Mouse (Mus musculus) heart, postnatal 4 days (tissue): ENCODE measurements around the gene Slc9a2. TPM values are rescaled to one million over a fixed set of nuclear protein-coding genes. Genes with fewer than 3 reads are reported as not detected.
"Not testable (repeated sequence)": the region's sequence is repeated elsewhere in the genome, so short reads cannot be mapped to it uniquely, and the experiment has no call there.

Experiments used
- DNase-seq: peaks from one replicate; pipeline ENCODE4 v3.0.0; 2021
- total RNA-seq, 2 experiments: library from RNA; stranded (reverse); gene quantifications; 2 replicates each; pipeline ENCODE4 v1.2.3; 2021

Slc9a2 gene
- total RNA-seq, 2 experiments from 2014 or later: 0.97 to 1.0 TPM

DNA sequence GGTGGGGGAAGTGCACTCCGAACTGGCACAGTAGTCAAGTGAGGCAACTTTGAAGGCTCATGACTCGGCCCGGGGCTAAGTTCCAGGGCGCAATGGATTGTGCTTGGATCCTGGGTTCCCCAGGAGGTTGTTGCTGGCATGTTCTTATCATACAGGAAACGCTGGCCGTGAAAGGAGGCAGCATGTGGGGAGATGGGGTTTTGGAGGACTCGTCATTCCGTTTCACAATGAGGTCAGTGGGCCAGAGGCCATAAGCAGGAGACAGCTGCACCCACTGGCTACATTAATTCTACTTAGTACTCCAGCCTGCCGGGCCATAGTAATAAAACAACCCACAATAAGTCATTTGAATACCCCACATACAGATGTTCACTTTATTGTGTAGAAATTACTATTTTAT is 34.6 kb downstream of the Slc9a2 start:
- peak; percentile 55 for DNase-seq

DNA sequence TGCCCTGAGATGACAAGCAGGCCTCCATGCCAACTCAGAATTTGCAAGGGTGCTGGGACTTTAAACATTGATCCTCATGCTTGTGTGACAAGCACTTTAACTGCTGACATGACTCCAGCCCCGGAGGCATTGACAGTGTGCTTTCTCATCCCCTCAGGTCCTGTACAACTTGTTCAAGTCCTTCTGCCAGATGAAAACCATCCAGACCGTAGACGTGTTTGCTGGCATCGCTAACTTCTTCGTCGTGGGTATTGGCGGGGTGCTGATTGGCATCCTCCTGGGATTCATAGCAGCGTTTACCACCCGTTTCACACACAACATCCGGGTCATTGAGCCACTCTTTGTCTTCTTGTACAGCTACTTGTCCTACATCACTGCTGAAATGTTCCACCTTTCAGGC is 45.7 kb downstream of the Slc9a2 start:
- no peak for DNase-seq

DNA sequence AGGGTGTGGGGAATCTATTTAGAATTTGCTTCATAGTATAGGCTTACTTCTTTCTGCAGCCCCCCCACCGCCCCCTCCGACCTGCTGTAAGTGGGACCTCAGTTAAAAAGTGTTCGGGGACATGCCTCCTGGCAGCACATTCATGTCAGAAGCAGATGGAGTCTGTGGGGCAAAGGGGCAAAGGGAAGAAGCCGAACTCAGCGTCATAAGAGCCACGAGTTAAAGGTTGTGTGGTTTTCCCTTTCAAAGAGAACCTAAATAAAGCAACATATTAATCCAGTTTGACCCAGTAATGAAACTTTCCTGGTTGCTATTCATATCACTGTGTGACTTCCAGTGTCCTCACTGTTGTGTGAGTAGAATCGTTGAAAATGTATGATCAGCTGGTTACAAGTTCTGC is 47.0 kb downstream of the Slc9a2 start:
- DNase-seq: no peak

DNA sequence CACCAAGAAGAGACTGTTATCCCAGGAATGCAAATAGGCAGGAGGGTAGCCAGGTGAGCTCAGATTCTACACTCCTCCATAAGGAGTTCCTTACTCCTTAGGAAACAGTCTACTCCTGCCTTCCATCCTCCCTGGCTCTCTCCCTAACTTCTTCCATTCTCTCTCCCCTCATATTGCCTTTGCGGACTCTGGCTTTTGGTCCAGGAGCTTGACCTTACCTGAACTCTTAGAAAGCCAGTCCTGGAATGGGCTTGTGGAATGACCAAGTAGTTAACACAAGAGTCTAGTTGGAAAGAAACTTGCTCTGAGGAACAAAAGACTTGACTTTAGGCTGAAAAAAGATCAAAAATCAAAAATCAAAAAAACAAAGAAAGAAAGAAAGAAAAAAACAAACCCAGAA is 48.3 kb downstream of the Slc9a2 start:
- DNase-seq: no peak

DNA sequence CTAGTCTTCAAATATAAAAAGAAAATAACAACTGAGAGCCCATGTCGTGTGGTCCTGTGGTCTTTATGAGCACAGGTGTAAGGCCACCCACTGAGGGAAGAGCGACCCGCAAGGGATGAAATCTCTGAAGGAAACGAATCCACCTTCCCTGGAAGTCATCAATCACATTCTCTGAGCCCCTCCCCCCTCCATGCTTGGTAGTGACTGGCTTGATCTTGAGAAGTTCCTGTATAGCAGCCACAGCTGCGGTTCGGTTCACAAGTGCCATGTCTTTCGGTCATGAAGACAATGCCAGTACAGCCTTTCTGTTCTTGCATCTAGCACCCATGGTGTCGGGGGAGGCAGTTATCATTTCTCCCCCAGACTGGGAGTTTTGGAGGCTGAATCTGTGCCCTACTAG is 57.3 kb downstream of the Slc9a2 start:
- no peak for DNase-seq

DNA sequence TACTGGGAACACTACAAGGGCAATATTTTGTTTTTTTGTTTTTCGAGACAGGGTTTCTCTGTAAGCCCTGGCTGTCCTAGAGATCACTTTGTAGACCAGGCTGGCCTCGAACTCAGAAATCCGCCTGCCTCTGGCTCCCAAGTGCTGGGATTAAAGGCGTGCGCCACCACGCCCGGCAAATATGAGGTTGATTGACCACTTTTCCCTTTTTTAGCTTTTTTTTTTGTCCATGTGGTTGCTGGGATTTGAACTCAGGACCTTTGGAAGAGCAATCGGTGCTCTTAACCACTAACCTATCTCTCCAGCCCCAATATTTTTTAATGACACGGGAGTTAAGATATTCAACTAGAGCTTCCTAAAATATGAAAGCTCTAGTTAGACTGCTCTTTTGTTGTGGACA is 57.9 kb downstream of the Slc9a2 start:
- DNase-seq: not testable (repeated sequence)

DNA sequence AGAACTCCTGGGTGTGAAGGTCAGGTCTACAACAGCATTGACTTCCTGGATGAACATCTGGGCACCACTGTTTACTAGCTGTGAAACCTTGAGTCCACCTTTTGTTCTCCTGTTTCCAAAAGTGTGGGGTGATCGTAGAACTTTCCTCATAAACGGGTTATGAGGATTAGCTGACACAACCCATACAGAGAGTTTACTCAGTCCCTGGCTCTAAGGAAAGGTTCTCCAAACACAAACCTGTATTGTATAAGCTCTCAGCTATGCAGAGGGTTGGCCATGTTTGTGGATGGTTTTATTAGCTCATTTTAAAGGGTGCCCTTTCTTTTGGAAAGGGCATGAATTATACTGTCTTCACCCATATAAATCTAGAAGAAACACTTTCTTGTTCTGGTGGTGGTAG is 60.4 kb downstream of the Slc9a2 start:
- no peak for DNase-seq

DNA sequence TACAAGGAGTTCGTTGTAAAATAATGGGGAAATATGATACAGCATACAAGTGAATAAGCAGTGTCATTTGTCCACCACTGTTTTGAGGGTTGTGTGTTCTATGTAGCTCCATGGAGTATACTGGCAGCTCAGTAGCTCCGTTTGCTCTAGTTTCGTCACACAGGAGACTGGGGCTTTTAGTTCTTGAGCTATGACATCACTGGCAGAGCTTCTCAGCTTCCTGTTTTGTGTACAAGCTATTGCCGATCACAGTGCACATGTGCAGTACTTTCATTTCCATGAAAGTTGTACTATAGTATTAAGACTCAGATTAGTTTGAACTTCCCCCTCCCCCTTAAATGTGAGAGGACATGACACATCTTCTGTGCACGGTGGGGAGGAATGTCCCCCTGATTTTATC is 65.7 kb downstream of the Slc9a2 start:
- DNase-seq: no peak

DNA sequence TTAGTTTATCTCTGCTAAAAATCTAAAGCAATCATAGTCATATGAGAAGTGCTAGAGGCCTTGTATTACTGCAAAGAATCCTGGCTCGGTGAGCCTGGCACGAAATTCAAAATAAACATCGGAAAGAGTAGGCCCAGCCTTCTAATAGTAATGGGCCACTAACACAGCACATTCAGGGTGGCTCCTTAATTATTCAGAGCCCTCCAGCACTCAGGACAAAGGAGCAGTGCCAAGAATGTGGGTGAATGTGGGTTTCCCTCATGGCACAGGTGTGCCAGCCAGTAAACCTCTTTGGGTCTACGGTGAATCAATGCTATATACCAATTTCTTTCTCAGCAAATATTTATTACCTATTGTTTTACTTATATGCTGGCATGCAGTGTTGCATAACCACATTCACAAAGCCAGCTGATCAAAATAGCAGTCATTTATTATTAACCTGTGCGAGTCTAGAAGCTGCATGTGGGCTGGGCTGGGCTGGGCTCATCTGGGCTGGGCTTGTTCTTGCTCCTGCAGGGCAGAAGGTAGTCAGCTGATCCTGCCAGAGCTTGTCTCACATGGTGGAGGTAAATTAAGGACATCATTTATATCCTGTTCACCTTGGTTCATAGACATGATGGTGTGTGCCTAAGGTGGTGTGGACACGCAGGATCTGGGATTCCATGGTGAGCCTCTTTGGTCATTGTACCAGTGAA is 79.5 kb downstream of the Slc9a2 start:
- DNase-seq: no peak

DNA sequence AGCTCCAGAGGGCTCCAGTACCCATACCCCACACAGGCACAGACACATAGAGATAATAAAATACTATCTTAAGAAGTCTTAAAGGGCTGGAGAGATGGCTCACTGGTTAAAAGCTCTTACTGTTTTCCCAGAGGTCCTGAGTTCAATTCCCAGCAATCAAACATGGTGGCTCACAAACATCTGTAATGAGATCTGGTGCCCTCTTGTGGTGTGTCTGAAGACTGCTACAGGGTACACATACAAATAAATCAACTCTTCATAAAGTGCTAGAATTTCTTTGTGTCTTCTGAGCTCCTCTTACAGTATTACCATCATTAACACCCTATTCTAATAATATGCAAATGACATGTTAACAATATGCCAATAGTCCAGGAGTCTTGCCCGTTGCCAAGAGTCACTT is 83.7 kb downstream of the Slc9a2 start:
- no peak for DNase-seq

DNA sequence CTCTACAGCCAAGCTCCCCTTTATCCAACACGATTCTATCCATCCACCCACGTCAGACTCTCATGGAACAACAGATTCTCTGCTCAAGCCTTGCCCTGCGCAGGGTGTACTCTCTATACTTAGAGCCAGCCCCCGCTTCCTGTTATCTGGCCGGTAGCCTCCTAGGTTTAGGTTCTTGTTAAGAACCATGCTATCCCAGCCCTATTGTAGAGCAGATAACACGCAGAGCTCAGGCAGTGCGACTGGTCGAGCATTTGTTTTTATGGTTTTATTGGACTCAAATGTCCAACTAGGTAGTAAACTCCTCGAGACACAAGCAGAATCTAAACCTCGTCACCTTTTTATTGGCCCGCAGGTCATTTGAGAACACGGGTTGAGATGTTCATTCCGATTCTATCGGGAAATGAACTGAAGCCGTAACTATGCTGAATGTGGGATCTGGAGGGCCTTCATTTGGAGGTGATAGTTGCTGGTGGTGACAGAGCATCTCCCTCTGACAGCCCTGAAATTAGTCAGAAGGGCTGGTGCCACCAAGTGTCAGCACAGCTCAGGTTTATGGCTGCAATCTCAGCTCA is 84.4 kb downstream of the Slc9a2 start:
- DNase-seq: no peak

DNA sequence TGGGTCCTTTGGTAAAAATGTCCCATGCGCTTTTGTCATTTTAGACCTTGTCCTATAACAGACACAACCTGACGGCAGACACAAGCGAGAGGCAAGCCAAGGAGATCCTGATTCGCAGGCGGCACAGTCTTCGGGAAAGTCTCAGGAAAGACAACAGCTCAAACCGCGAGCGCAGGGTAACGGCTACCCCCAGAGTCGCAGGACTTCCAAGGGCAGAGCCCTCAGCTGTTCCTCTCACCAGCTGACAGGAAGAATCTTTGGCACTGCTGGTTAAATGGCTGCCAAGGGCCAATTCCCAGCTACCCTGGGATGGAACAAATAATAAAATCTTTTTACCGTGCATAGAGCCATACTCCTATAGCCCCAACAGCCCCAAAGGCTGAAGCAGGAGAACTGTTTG is 85.1 kb downstream of the Slc9a2 start:
- DNase-seq: no peak

DNA sequence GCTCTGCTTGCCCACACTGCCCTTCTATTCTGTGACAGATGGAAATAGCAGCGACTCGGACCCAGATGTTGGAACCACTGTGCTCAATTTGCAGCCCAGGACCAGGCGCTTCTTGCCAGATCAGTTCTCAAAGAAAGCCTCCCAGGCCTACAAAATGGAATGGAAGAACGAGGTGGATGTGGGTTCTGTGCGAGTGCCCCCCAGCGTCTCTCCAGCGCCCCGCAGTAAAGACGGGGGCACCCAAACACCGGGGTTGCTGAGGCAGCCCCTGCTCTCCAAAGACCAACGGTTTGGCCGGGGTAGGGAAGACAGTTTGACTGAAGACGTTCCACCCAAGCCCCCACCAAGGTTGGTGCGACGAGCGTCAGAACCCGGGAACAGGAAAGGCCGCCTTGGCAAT is 87.2 kb downstream of the Slc9a2 start:
- DNase-seq: no peak

DNA sequence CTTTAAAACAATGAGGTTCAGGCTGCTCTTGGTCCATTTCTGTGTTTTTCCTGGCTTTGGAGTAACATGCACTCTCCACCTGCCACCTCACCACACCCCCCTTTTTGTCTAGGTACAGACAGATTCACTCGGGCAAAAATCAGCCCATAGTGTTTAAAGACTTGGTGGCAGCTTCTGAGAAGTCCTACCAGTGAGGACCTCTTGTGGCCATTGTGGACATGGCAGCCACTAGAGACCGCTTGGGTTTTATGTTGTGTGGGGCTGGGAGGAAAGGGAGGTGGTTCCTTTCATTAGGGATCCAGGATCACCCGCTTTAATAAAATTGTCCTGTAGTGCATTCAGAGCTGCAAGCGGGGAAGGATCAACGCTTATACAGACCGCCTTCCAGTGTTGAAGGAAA is 88.2 kb downstream of the Slc9a2 start:
- DNase-seq: peak; percentile 66

DNA sequence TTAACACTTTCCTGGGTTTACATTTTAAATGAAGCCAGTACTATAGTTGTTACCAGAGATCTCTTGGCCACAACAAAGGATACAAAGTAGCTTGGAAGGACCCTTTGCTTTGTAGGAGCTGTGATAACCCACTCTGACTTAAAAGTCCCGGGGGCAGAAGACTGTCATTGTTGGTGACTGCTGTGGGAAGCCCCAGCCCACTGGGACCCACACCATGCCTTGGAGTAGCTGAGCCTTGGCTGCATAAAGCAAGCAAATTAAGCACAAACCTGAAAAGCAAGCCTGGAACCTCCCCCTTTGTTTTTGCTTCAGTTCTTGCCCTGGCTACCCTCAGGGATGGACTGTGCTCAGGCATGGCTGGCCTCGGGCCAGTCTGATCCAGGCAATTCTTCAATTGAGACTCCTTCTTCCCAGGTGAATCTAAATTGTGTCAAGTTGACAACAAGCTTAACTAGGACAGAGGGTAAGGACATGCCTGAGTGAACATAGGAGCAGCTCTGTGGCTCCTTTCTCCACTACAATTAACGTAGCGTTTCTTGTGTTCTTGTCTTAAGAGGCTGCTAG is 89.0 kb downstream of the Slc9a2 start:
- no peak for DNase-seq

DNA sequence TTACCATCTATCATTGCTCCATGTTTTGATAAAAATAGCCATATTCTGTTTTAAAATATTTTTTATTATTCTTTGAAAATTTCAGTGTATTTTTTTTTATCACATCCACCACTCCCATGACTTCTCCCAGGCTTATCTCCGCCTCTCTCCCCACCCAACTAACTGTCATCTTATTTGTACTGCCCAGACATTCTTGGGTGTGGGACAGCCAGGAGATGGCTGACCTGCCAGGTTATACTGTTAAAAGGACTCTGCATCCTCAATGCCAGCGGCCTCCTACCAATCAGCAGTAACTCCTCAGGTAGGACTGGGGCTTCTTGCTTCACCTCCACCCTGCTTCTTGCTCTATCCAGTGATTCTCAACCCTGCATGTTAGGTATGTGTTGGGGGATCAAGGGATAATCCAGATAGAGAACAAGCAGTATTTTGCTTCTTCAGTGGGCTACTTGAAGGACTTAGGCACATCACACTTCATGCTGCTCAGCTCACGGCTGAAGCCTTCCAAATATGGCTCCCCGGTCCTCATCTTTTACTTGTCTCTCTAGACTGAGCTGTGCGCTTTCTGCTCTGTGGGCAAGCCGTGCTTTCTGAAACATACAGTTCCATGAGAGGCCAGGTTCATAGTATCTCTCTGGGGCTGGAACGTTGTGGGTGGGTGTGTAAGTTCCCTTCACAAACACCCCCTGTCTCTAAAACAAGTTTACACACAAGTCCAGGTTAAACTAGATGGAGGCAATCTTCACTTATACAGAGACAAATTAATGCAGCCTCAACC is 91.0 kb downstream of the Slc9a2 start:
- DNase-seq: no peak

DNA sequence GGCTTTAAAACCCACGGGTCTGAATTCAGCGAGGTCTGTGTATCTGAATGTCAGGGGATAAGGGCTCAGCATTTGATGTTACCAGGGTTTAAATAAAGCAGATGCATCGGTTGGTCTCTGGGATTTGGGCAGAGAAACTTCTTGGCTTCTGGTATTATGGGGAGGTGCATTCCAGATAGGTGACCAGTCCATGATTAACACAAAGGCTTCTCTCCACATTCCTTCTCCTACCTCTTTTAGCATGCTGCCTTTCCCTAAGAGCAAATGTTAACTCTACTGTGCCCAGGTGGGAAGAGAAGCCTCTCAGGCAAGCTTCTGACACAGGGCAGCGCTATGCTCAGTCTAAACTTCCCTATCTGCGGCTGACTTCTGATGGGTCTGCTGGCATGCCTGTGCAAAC is 92.9 kb downstream of the Slc9a2 start:
- DNase-seq: no peak

DNA sequence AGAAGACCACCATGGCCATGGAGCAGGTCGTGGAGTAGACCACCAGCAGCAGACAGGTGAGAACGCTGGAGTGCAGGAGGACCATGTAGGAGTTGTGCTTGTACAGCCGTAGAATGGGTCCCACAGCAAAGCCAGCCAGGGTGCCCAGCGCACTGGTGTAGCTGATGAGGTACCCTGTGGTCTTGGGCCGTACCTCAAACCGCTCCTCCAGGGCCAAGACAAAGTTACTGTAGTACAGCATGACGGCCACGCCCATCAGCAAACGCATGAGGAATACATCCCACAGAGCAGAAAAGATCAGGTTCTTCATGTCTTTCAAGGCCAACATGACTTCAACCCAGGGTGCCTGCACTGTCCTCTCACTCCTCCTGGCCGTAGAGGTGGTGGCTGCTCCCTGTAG is 93.7 kb downstream of the Slc9a2 start:
- no peak for DNase-seq

DNA sequence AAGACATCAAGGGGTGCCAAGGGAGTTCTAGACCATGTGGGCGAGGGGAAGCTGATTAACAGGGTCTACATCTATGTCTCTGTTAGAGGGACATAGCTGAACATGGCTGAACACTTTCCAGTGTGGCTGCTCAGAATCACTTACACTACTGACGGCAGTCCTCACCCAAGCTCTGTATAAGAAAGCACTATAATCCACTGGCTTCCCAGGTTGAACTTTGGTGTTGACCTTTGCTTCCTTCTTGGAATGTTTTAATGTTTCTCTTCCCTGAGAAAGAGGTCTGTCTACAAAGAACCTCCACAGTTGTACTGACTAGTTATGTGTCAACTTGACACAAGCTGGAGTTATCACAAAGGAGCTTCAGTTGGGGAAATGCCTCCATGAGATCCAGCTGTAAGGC is 95.7 kb downstream of the Slc9a2 start:
- no peak for DNase-seq

DNA sequence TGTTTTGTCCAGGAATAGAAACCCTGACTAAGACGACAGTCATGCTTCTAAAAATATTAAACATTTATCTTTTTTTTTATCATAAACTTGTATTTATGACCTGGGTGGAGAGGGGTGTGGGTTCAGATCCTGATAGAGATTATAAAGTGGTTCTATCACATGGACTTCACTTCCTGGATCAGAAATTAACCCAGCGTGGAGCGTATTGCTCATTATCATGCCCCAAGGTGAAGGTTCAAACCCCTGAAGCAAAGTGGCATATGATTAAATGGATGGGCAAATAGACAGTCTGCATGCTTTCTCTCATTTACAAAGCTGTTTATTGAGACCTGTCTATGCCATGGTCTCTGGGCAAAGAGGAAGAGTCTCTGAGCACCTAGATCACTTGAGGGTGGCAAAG is 96.4 kb downstream of the Slc9a2 start:
- no peak for DNase-seq

DNA sequence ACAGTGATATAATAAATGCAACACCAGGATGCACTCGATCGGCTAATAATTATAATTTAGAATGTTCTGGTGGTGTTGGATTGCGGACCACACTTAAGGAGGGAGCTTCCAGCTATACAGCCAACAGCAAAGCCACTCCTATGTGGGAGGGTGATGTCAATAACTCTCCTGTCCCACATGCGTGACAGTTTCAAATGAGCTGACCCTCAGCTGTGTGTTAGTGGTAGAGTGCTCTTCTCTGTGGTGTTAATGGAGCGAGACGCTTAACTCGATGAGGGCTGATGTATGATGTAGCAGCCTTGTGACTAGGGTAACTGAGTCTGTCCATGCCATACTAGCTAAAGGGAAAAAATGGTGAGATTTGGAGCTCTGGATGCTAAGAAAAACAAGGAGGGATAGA is 103.1 kb downstream of the Slc9a2 start:
- DNase-seq: no peak

DNA sequence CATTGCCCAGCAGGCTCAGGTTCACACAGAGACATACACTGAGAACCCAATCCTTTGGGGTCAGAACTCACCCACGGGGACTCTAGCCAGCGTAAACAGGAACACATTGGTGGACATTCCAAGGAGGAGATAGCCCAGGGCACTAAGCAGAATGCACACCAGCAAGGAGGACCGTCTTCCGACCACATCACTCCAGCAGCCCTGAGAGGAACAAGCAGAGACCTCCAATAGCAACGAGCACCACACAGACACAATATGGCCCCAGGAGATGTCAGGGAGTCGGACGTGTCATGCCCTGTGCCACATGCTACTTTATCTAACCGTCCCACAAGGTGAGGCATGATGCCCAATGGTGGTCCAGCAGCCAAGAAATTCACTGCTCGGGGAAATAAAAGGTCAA is 103.9 kb downstream of the Slc9a2 start:
- DNase-seq: no peak

DNA sequence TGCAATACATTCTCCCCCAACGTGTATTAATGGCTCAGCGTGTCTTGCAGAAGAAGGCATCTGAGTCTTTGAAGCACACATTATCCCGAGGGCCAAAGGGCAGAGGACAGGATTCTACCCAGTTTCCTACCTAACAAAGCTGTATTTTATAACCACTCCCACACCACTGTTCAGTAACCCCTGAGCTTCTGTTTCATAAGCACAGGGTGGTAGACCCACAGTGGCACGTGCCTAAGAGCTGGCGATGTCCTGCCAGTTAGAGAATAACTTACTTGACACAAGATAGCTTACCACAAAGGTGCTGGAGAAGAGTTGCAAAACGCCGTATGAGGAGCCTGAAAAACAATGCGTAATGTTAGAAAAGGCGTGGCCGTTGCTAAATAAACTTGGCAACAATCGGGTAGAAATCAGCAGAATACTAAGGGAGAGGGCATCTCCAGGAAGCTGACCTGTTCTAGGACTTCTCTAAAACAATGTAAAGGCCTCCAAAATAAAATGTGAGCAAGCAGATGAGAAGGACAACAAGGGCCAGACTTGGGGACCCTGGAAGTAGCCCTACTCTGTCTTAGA is 105.6 kb downstream of the Slc9a2 start:
- DNase-seq: no peak
